Mouse (Mus musculus) thymus, postnatal 14 days (tissue): ENCODE results near the gene Gm13089.
"Not testable (repeated sequence)": the region's sequence is repeated elsewhere in the genome, so short reads cannot be mapped to it uniquely, and the experiment has no call there.

Experiments used
- DNase-seq: peaks from one replicate; pipeline ENCODE4 v3.0.0; 2021

The Gm13089 gene

DNA sequence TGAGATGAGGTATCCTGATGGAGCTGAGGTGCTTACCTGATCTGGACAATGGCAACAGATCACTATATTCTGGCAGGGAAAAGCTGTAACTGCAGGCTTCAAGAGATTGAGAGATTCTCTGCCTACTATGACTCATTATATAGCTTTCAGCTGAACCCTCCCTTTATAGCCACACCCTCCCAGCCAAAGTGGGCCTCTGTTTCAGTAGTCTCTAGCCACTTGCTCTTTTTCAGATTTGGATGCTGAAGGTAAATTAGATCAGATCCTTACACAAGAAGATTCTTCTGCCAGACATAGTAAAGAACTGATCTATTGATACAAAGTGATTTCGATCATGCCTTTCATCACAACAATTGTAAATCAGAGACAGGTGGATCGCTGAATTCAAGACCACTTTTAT is at the start of gene Gm13089:
TSS of gene Gm13089 (minus strand) at position 101 of the 400 bp plus-strand sequence.
- DNase-seq, result no peak

- DNase-seq, result no peak
These were observed 16.6 kb upstream of the Gm13089 start, which contains the start of gene Gm13078 for GRCm38 (mm10) chr4:143719155-143719554. Gene Gm13078 (plus strand): TSS chr4:143719455.

- not testable (repeated sequence) for DNase-seq
These were observed 45.4 kb downstream of the Gm13089 start, which contains the start of gene Gm13088 for GRCm38 (mm10) chr4:143657146-143657545. Gene Gm13088 (minus strand): TSS chr4:143657246.
